Mouse (Mus musculus) thymus, postnatal 14 days (tissue): ENCODE results near the gene Cyyr1.
"Not testable (repeated sequence)": the region's sequence is repeated elsewhere in the genome, so short reads cannot be mapped to it uniquely, and the experiment has no call there.

Source experiments
- DNase-seq: peaks from one replicate; pipeline ENCODE4 v3.0.0; 2021

Cyyr1 gene

GRCm38 (mm10) chr16:85553297-85553696 lies at the start of gene Cyyr1:
TSS of gene Cyyr1 (minus strand) at chr16:85553397.
- DNase-seq, result not testable (repeated sequence)

GRCm38 (mm10) chr16:85588844-85589243 lies 35.6 kb upstream of the Cyyr1 start:
- no peak for DNase-seq

- no peak for DNase-seq
These were observed 34.5 kb upstream of the Cyyr1 start for GRCm38 (mm10) chr16:85587573-85588226.

- no peak for DNase-seq
These were observed 13.3 kb upstream of the Cyyr1 start for GRCm38 (mm10) chr16:85566474-85566873.

GRCm38 (mm10) chr16:85553838-85554237 lies 641 bp upstream of the Cyyr1 start:
- DNase-seq, result no peak

- DNase-seq, result not testable (repeated sequence)
These were observed 1.2 kb downstream of the Cyyr1 start for GRCm38 (mm10) chr16:85551976-85552375.

- no peak for DNase-seq
These were observed 3.1 kb downstream of the Cyyr1 start for GRCm38 (mm10) chr16:85549971-85550567.

GRCm38 (mm10) chr16:85546519-85546918 lies 6.7 kb downstream of the Cyyr1 start:
- no peak for DNase-seq

GRCm38 (mm10) chr16:85541676-85542273 lies 11.4 kb downstream of the Cyyr1 start:
- DNase-seq, result no peak

- DNase-seq, result no peak
These were observed 12.2 kb downstream of the Cyyr1 start for GRCm38 (mm10) chr16:85541023-85541422.

- no peak for DNase-seq
These were observed 14.8 kb downstream of the Cyyr1 start for GRCm38 (mm10) chr16:85538367-85538766.

- no peak for DNase-seq
These were observed 17.1 kb downstream of the Cyyr1 start for GRCm38 (mm10) chr16:85536075-85536474.

GRCm38 (mm10) chr16:85527743-85528620 lies 25.2 kb downstream of the Cyyr1 start:
- DNase-seq, result no peak

GRCm38 (mm10) chr16:85524589-85524988 lies 28.6 kb downstream of the Cyyr1 start:
- no peak for DNase-seq

- no peak for DNase-seq
These were observed 45.9 kb downstream of the Cyyr1 start for GRCm38 (mm10) chr16:85507264-85507663.

- DNase-seq, result no peak
These were observed 48.1 kb downstream of the Cyyr1 start for GRCm38 (mm10) chr16:85505108-85505507.

- no peak for DNase-seq
These were observed 49.8 kb downstream of the Cyyr1 start for GRCm38 (mm10) chr16:85503416-85503815.

GRCm38 (mm10) chr16:85495837-85496236 lies 57.4 kb downstream of the Cyyr1 start:
- no peak for DNase-seq

- DNase-seq, result no peak
These were observed 65.0 kb downstream of the Cyyr1 start for GRCm38 (mm10) chr16:85488105-85488607.

- DNase-seq, result no peak
These were observed 65.9 kb downstream of the Cyyr1 start for GRCm38 (mm10) chr16:85487266-85487665.

- DNase-seq, result no peak
These were observed 68.6 kb downstream of the Cyyr1 start for GRCm38 (mm10) chr16:85484557-85484956.

GRCm38 (mm10) chr16:85474552-85475071 lies 78.6 kb downstream of the Cyyr1 start:
- no peak for DNase-seq

GRCm38 (mm10) chr16:85470057-85470456 lies 83.1 kb downstream of the Cyyr1 start:
- DNase-seq, result no peak
